In genomic region chr17:64383600-64383999, GRCm38 (mm10) we compare ENCODE assay signal across 20 mouse cellular contexts. TPM values are rescaled to one million over a fixed set of nuclear protein-coding genes. Genes with fewer than 3 reads are reported as not detected.
DNase-seq lines count a peak whose midpoint lies in the region; TF ChIP-seq lines count a peak whose summit lies in the region.
"Had no signal": no experiment of that assay in that cellular context is flagged by ENCODE, and none has a peak within 500 bp of the region (broad histone marks: within the 10 kb centered on the region; RNA-seq: fewer than 3 reads in every experiment).

No protein-coding gene starts in this region.

- intact Hi-C loops in gastrocnemius, postnatal 36 days (cut with DNase I), result no loop called here

- H3K4me1 ChIP-seq in testis, adult 2 months (ENCODE audit: control insufficient read depth, insufficient read depth, low read length), result no peaks in the 10 kb centered on the region
- H3K4me1 ChIP-seq in embryonic facial prominence, embryonic 10.5 days, result no peaks in the 10 kb centered on the region
- H3K4me1 ChIP-seq: forebrain, embryonic 10.5 days; heart, embryonic 12.5 days; hindbrain, embryonic 15.5 days; limb, embryonic 15.5 days; lung, embryonic 15.5 days had no signal

- peak; percentile 23 for DNase-seq in gastrocnemius, postnatal 10 days
- DNase-seq in gastrocnemius, postnatal 36 days, result no peak
- DNase-seq in testis, postnatal 10 days (ENCODE audit: low spot score), result no peak
- peak; percentile 42 for DNase-seq in R1 (ENCODE audit: low read depth, low spot score)
- peak; percentile 58 for DNase-seq in testis, postnatal 14 days (ENCODE audit: low spot score)
- no peak for DNase-seq in embryonic facial prominence, embryonic 10.5 days (ENCODE audit: low spot score)
- no peak for DNase-seq in Muller cell, postnatal 12 days (ENCODE audit: inconsistent ontology term)
- DNase-seq: B cell, adult 2 months; cerebellum, adult 9-11 months; heart, postnatal 36 days; kidney, adult 8-10 months; kidney, postnatal 36 days; midbrain, embryonic 14.5 days; right cerebral cortex, adult 18-20 months had no signal

- WGBS in embryonic facial prominence, embryonic 10.5 days, result 93% methylated on average over 11 of the region's 11 CpGs

- peak; percentile 45; the same call in 1 of the 2 replicates for TF ChIP-seq CTCF in testis, adult 2 months (IDR thresholded peaks at IDR 0.05; ENCODE audit: control insufficient read depth, insufficient read depth, insufficient replicate concordance, low read depth, low read length)

- no peaks in the 10 kb centered on the region for H3K27me3 ChIP-seq in testis, adult 2 months (ENCODE audit: control insufficient read depth, insufficient read depth, low read length)
- no peaks in the 10 kb centered on the region for H3K27me3 ChIP-seq in embryonic facial prominence, embryonic 10.5 days (replicated peaks; ENCODE audit: low read depth, poor library complexity, severe bottlenecking)
- H3K27me3 ChIP-seq: heart, embryonic 12.5 days; hindbrain, embryonic 15.5 days; limb, embryonic 15.5 days; lung, embryonic 15.5 days had no signal

- no peaks in the 10 kb centered on the region for H3K36me3 ChIP-seq in testis, adult 2 months (ENCODE audit: control insufficient read depth, insufficient read depth, low read length)
- H3K36me3 ChIP-seq in embryonic facial prominence, embryonic 10.5 days (replicated peaks), result no peaks in the 10 kb centered on the region
- H3K36me3 ChIP-seq: forebrain, embryonic 10.5 days; heart, embryonic 12.5 days; hindbrain, embryonic 15.5 days; limb, embryonic 15.5 days; lung, embryonic 15.5 days had no signal

- no peak for TF ChIP-seq POLR2A in testis, adult 2 months (IDR thresholded peaks at IDR 0.05; ENCODE audit: control insufficient read depth, low read depth, low read length)

- no peaks in the 10 kb centered on the region for H3K9me3 ChIP-seq in embryonic facial prominence, embryonic 10.5 days
- H3K9me3 ChIP-seq: forebrain, embryonic 10.5 days; heart, embryonic 12.5 days; hindbrain, embryonic 15.5 days; limb, embryonic 15.5 days; lung, embryonic 15.5 days had no signal

- H3K4me3 ChIP-seq in testis, adult 2 months (ENCODE audit: control insufficient read depth, low read depth, low read length), result no peak overlapping the region
- no peak overlapping the region for H3K4me3 ChIP-seq in embryonic facial prominence, embryonic 10.5 days
- H3K4me3 ChIP-seq: forebrain, embryonic 10.5 days; heart, embryonic 12.5 days; hindbrain, embryonic 15.5 days; limb, embryonic 15.5 days; lung, embryonic 15.5 days had no signal

- no peak overlapping the region for H3K27ac ChIP-seq in testis, adult 2 months (ENCODE audit: control insufficient read depth, insufficient read depth, low read depth, low read length)
- no peak overlapping the region for H3K27ac ChIP-seq in embryonic facial prominence, embryonic 10.5 days (replicated peaks)
- H3K27ac ChIP-seq: forebrain, embryonic 10.5 days; hindbrain, embryonic 15.5 days; limb, embryonic 15.5 days; lung, embryonic 15.5 days had no signal

RNA-seq across cellular contexts. Expression of gene Pja2, which starts 51.9 kb away (rescaled TPM):
- 100 to 1,000 TPM; 134 to 152 TPM for total RNA-seq in gastrocnemius, postnatal 10 days (2021)
- total RNA-seq in gastrocnemius, postnatal 36 days (2021), result 10 to 100 TPM; 85.5 to 88.0 TPM
- 13.1 and 16.0 TPM in 2 replicates for polyA plus RNA-seq in testis, adult 2 months (2012; rRNA removed)
- polyA plus RNA-seq in embryonic facial prominence, embryonic 10.5 days (2016; fragmentation: Nextera tagmentation; extraction: Ambion mirVana), result 54.8 and 56.8 TPM in 2 replicates

Comparison
In these comparisons a context has a peak if more than half of its experiments do, and no peak if none do; other contexts are left out.
1. DNase-seq: peak in gastrocnemius, postnatal 10 days (single experiment), R1 (single experiment) and testis, postnatal 14 days (single experiment); none in gastrocnemius, postnatal 36 days (0 of 2), testis, postnatal 10 days (single experiment), embryonic facial prominence, embryonic 10.5 days (single experiment) and Muller cell, postnatal 12 days (single experiment).